Mouse (Mus musculus): Measurements from ENCODE around the gene Sclt1.

Sclt1 gene

GRCm38 (mm10) chr3:41603470-41604019, 138.8 kb downstream of the Sclt1 start:
- Histone ChIP-seq H3K9me3 (ENCODE audit: low read length) (no peaks in the 10 kb centered on the region), H3K27me3 (ENCODE audit: insufficient read depth, low read length) (no peaks in the 10 kb centered on the region), H3K36me3 (ENCODE audit: insufficient read depth, low read length) (peaks cover 98% of the 10 kb centered on the region), H3K4me3 (replicated peaks; ENCODE audit: low read length) (no peak overlapping the region), H3K4me1 (replicated peaks; ENCODE audit: low read depth, low read length) (peaks cover 98% of the 10 kb centered on the region)
- TF ChIP-seq POU5F1 (IDR thresholded peaks at IDR 0.05; ENCODE audit: borderline replicate concordance, low read length) (no peak), NANOG (IDR thresholded peaks at IDR 0.05; ENCODE audit: borderline replicate concordance, low read length) (no peak), CTCF (conservative IDR thresholded peaks at IDR 0.05; ENCODE audit: low read length) (no peak)

- no peak for TF ChIP-seq POU5F1 (IDR thresholded peaks at IDR 0.05; ENCODE audit: borderline replicate concordance, low read length)
- TF ChIP-seq CTCF (conservative IDR thresholded peaks at IDR 0.05; ENCODE audit: low read length) = no peak
- no peak for TF ChIP-seq NANOG (IDR thresholded peaks at IDR 0.05; ENCODE audit: borderline replicate concordance, low read length)
- Histone ChIP-seq H3K36me3 (ENCODE audit: insufficient read depth, low read length) (peaks cover 98% of the 10 kb centered on the region), H3K9me3 (ENCODE audit: low read length) (no peaks in the 10 kb centered on the region), H3K4me3 (replicated peaks; ENCODE audit: low read length) (no peak overlapping the region), H3K4me1 (replicated peaks; ENCODE audit: low read depth, low read length) (peaks cover 98% of the 10 kb centered on the region), H3K27me3 (ENCODE audit: insufficient read depth, low read length) (no peaks in the 10 kb centered on the region)
Measured at GRCm38 (mm10) chr3:41602933-41603332, 139.4 kb downstream of the Sclt1 start.

DNA sequence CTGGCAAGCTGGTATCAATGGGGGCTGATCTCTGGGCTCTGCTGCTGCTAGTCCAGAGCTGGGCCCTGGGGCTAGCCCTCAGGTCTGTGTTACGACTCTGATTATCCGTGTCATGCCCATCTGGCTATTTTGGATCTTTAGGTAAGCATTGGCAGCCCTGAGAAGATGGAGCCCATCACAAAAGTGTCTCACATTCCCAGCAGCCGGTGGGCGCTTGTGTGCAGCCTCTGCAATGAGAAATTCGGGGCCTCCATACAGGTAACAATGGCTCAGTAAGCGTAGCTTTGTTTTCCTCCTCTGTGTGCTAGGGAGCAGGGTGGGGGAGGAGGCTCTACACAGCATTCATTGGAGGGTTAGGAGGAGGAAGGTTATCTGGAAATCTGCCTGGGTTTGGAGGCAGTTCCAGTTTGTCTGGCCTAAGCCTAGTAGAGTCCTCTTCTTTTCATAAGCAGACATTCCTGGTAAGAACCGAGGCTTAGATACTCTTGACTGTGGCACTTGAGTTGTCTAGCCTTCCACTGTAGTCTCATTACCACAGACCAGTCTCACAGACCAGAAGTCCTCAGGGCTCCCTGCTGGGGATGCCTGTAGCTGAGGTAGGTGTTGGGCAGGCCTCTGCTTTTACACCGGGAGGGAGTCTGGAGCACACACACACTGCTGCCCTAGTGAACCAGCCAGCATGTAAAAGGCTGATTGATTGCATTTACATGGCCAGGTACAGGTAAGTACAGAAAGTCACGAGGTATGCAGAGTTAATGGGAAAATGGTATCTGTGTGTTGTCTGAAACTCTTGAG, 140.9 kb downstream of the Sclt1 start:
- TF ChIP-seq NANOG (IDR thresholded peaks at IDR 0.05; ENCODE audit: borderline replicate concordance, low read length) (no peak), CTCF (conservative IDR thresholded peaks at IDR 0.05; ENCODE audit: low read length) (no peak), POU5F1 (IDR thresholded peaks at IDR 0.05; ENCODE audit: borderline replicate concordance, low read length) (no peak)
- H3K36me3 ChIP-seq (ENCODE audit: insufficient read depth, low read length) = peaks cover 98% of the 10 kb centered on the region
- no peaks in the 10 kb centered on the region for H3K9me3 ChIP-seq (ENCODE audit: low read length)
- no peaks in the 10 kb centered on the region for H3K27me3 ChIP-seq (ENCODE audit: insufficient read depth, low read length)
- peaks cover 98% of the 10 kb centered on the region for H3K4me1 ChIP-seq (replicated peaks; ENCODE audit: low read depth, low read length)
- H3K4me3 ChIP-seq (replicated peaks; ENCODE audit: low read length) = peak overlapping the region; percentile 21

- Histone ChIP-seq H3K4me1 (replicated peaks; ENCODE audit: low read depth, low read length) (peaks cover 98% of the 10 kb centered on the region), H3K36me3 (ENCODE audit: insufficient read depth, low read length) (peaks cover 98% of the 10 kb centered on the region), H3K27me3 (ENCODE audit: insufficient read depth, low read length) (no peaks in the 10 kb centered on the region), H3K4me3 (replicated peaks; ENCODE audit: low read length) (no peak overlapping the region), H3K9me3 (ENCODE audit: low read length) (no peaks in the 10 kb centered on the region)
- TF ChIP-seq NANOG (IDR thresholded peaks at IDR 0.05; ENCODE audit: borderline replicate concordance, low read length) (no peak), CTCF (conservative IDR thresholded peaks at IDR 0.05; ENCODE audit: low read length) (peak; percentile 60)
Measured at GRCm38 (mm10) chr3:41599806-41600589, 142.3 kb downstream of the Sclt1 start.

DNA sequence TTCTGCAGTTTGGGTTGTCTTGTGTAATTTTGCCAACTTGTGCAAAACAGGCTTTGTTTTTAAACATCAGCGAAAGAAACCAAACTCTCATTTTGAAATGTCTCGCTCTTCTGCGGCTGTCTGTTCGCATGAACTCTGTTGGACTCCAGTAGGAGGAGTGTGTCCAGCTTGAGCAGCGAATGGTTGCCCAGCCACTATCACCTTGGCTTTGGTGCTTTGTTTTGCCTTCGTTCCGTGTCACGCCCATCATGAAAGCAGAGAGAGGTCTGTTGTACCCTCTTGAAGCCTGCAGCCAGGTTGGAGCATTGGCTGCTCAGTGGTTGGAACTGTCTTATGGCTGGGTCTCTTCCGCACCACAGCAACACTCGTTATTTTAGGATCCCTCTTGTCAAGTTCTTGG, 143.1 kb downstream of the Sclt1 start:
- H3K9me3 ChIP-seq (ENCODE audit: low read length) = no peaks in the 10 kb centered on the region
- no peak for TF ChIP-seq CTCF (conservative IDR thresholded peaks at IDR 0.05; ENCODE audit: low read length)
- no peak for TF ChIP-seq POU5F1 (IDR thresholded peaks at IDR 0.05; ENCODE audit: borderline replicate concordance, low read length)
- TF ChIP-seq NANOG (IDR thresholded peaks at IDR 0.05; ENCODE audit: borderline replicate concordance, low read length) = no peak
- H3K4me3 ChIP-seq (replicated peaks; ENCODE audit: low read length) = peak overlapping the region; percentile 39; the same call in 1 of the 2 replicates
- peaks cover 98% of the 10 kb centered on the region for H3K36me3 ChIP-seq (ENCODE audit: insufficient read depth, low read length)
- H3K27me3 ChIP-seq (ENCODE audit: insufficient read depth, low read length) = no peaks in the 10 kb centered on the region
- peaks cover 98% of the 10 kb centered on the region for H3K4me1 ChIP-seq (replicated peaks; ENCODE audit: low read depth, low read length)

- peaks cover 98% of the 10 kb centered on the region for H3K36me3 ChIP-seq (ENCODE audit: insufficient read depth, low read length)
- peak overlapping the region; percentile 11; the same call in 1 of the 2 replicates for H3K4me3 ChIP-seq (replicated peaks; ENCODE audit: low read length)
- TF ChIP-seq POU5F1 (IDR thresholded peaks at IDR 0.05; ENCODE audit: borderline replicate concordance, low read length) = no peak
- TF ChIP-seq NANOG (IDR thresholded peaks at IDR 0.05; ENCODE audit: borderline replicate concordance, low read length) = no peak
- TF ChIP-seq CTCF (conservative IDR thresholded peaks at IDR 0.05; ENCODE audit: low read length) = no peak
- peaks cover 98% of the 10 kb centered on the region for H3K4me1 ChIP-seq (replicated peaks; ENCODE audit: low read depth, low read length)
- no peaks in the 10 kb centered on the region for H3K9me3 ChIP-seq (ENCODE audit: low read length)
- H3K27me3 ChIP-seq (ENCODE audit: insufficient read depth, low read length) = no peaks in the 10 kb centered on the region
Measured at GRCm38 (mm10) chr3:41598412-41598811, 143.9 kb downstream of the Sclt1 start.

DNA sequence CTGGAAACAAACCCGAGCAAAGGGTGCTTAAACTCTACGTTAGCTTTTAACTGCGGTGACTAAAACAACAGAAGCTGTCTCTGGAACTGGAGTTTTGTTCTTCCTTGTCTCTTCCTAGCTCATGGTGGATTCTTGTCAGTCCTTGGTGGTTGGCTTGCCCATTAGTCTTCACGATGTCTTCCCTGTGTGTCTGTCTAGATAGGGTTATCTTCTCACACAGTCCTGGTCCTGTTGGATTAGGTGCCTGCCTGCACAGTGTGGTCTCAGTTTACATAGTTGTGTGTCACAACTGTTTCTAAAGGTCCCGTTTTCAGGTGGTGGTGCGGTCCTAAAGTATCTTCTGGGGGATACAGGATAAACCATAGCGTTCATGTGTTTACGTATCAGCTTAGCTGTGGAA, 145.3 kb downstream of the Sclt1 start:
- H3K4me1 ChIP-seq (replicated peaks; ENCODE audit: low read depth, low read length) = peaks cover 99% of the 10 kb centered on the region
- TF ChIP-seq NANOG (IDR thresholded peaks at IDR 0.05; ENCODE audit: borderline replicate concordance, low read length) = no peak
- H3K4me3 ChIP-seq (replicated peaks; ENCODE audit: low read length) = no peak overlapping the region
- H3K36me3 ChIP-seq (ENCODE audit: insufficient read depth, low read length) = peaks cover 98% of the 10 kb centered on the region
- no peaks in the 10 kb centered on the region for H3K9me3 ChIP-seq (ENCODE audit: low read length)
- H3K27me3 ChIP-seq (ENCODE audit: insufficient read depth, low read length) = no peaks in the 10 kb centered on the region

DNA sequence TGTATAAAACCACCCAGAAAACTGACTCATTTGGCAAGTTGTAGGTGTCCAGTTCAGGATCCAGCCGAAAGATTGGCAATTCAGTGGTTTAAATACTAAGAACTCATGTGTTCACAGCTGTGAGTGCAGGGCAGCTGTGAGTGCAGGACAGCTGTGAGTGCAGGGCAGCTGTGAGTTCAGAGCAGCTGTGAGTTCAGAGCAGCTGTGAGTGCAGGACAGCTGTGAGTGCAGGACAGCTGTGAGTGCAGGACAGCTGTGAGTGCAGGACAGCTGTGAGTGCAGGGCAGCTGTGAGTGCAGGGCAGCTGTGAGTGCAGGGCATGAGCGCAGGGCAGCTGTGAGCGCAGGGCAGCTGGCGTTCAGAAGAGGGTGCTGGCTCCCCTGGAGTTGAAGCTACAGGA, 147.3 kb downstream of the Sclt1 start:
- Histone ChIP-seq H3K4me1 (replicated peaks; ENCODE audit: low read depth, low read length) (peaks cover 100% of the 10 kb centered on the region), H3K27me3 (ENCODE audit: insufficient read depth, low read length) (no peaks in the 10 kb centered on the region), H3K9me3 (ENCODE audit: low read length) (no peaks in the 10 kb centered on the region), H3K4me3 (replicated peaks; ENCODE audit: low read length) (no peak overlapping the region), H3K36me3 (ENCODE audit: insufficient read depth, low read length) (peaks cover 100% of the 10 kb centered on the region)
- no peak for TF ChIP-seq NANOG (IDR thresholded peaks at IDR 0.05; ENCODE audit: borderline replicate concordance, low read length)
- no peak for TF ChIP-seq POU5F1 (IDR thresholded peaks at IDR 0.05; ENCODE audit: borderline replicate concordance, low read length)
- TF ChIP-seq CTCF (conservative IDR thresholded peaks at IDR 0.05; ENCODE audit: low read length) = no peak
